Mouse (Mus musculus): ENCODE measurements at regions not wholly inside any gene's neighbourhood (a gene's known extent, or its start where the extent isn't known, plus 50 kb on each side); places are given as distances from the start of the nearest gene placed in this dataset.

DNA sequence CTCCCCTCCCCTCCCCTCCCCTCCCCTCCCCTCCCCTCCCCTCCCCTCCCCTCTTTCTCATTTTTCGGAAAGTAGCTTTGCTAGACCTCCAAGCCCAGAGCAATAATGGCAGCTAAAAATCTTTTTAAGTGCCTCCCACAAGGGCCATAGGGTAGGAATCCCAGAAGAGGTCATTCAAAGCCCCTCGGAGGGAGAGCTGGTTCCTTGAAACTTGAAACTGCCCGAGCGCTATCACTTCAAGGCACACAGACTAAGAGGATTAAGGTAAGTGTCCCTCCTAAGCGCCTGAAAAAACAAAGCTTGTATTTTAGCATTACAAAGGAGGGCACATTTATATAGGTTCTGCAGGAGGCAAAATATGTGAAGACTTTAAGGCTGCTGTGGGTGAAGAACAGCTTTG lies 141.2 kb upstream of the Irx5 start:
- intact Hi-C loops (cut with DNase I; ENCODE audit: low total_unique reads): no loop called here
- no peak for DNase-seq

DNA sequence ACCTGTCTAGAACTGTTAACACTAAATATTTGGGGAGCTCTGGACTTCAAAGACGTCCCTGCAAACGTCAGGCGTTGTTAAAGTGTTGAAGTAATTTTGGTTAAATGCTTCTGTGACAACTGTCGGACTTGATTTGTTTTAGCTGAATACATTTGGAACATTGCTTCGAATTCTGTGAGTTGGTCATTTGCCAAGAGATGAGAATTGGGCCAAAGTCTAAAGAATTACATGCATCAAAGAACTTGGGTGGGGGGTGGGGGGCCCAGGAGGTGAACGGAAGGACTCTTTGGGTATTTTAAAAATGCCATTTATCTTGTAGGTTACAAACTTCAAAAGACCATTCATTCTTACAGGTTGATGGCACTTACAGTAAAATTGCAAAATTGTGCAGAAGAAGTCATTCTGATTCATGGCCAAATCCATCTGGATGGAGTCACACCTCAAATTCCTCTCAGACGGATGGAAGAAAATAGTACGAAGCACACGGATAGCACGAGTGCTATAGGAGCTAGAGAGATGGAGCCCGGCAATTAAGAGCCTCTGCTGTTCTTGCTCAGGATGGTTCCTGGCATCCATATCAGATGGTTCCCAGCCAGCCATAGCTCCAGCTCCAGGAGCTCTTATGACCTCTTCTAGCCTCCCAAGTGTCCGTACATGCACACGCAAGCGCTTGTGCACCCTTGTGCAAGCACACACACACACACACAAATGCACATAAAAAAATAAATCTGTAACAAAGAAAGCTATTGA lies 144.5 kb upstream of the Irx5 start:
- DNase-seq: no peak
- intact Hi-C loops (cut with DNase I; ENCODE audit: low total_unique reads): no loop called here

DNA sequence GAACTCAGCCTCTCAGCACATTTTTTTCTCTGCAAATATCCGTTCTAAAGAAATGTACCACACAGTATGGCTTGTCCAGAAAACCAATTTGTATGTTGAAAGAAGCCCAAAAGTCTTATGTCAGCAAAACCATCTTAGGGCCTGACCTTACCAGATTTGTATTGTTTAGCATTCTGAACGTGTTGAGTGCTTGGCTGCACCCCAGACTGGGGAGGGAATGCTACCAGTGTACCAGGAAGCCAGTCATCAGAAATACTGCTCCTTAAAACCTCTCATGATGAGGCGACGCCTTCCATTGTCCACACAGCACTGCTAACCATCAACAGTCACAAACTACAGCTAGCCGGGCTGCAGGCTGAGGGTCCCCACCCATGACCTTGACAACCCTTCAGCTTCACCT lies 148.3 kb upstream of the Irx5 start:
- DNase-seq: no peak
- intact Hi-C loops (cut with DNase I; ENCODE audit: low total_unique reads): no loop called here

DNA sequence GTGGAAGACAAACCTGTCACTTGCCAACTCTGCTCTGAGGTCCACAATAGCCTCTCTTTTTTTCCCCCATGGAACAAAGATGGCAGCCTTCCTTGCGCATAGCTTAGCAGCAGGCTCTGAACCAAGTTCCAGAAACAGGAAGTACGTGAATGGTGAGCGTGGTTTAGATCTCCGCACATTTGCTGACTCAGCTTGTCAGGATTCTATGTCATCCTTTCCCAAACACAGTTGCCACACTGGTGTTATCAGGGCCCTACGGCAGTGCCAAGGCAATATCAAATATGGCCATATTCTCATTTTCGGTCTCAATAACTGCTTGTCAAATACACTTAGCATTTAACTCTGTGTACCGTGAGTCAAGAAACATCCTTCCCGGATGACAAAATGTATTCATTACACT lies 161.8 kb upstream of the Irx5 start:
- intact Hi-C loops (cut with DNase I; ENCODE audit: low total_unique reads): no loop called here
- DNase-seq: no peak

DNA sequence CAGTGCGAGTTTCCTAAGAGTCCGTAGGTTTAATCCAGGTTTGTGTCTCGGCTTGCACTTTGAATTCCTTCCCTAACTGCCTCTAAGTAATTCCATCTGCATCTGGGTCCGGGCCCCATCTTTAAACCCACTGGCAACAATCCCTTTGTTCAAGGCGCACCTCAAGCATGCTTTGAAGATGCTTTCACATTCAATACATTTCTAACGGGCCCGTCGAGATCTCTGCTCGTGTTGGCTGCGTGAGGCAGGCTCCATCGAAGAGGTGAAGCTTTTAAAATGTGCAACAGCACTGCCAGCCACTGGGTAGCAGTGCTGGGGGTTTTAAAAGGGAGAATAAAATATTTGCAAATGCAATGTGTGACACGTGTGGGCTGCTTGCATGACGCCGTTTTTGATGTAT lies 163.4 kb upstream of the Irx5 start:
- intact Hi-C loops (cut with DNase I; ENCODE audit: low total_unique reads): no loop called here
- no peak for DNase-seq

DNA sequence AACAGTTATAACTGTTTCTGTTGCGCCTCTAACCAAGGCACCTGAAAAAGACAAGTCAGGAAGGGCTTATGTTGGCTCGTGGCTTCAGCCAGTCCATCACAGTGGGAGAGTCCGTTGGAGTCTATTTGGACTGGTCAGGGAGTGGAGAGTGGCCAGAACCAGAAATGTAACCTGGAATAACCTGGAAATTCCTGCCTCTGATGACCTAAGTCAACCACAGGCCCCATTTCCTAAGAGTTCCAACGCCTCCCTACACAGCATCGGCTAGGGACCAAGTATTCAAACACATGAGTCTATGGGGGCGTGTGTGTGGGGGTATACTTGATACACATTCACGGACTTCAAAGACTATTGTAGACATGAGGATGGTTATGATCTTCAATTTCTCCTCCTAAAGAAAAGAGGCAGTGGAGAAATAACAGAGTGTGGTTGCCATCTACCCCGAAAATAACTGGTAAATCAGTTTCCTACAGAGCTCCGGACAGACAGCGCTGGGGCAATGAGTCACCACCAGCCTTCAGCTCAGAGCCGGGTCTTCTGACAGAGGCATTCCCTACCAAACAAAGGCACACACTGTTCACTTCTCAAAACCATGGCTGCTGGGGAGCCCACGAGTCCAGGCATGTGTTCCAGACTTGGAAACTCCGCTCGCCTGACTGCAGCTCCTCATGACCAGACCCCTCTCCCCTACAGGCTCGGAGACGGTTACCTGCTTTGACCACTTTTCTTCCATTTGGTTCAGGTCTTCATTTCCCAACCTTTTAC lies 167.0 kb upstream of the Irx5 start:
- intact Hi-C loops (cut with DNase I; ENCODE audit: low total_unique reads): no loop called here
- no peak for DNase-seq

DNA sequence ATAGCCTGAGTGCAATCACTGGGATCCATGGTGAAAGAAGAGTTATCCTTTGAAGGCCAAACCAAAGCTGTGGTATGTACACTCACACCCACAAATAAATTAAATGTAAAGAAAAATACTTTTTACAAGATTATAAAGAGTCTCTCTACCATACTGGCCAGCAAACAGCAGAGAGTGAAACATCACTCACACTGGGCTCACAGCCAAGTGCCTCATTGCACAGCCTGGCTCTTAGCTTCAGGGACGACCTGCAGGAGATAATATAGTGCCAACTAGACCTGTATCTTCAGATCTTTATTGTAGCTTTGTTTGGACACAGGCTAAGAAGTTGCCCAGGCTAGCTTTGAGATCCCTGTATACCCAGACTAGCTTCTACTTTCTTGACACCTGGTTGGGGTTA lies 174.1 kb upstream of the Irx5 start:
- intact Hi-C loops (cut with DNase I; ENCODE audit: low total_unique reads): no loop called here
- no peak for DNase-seq

DNA sequence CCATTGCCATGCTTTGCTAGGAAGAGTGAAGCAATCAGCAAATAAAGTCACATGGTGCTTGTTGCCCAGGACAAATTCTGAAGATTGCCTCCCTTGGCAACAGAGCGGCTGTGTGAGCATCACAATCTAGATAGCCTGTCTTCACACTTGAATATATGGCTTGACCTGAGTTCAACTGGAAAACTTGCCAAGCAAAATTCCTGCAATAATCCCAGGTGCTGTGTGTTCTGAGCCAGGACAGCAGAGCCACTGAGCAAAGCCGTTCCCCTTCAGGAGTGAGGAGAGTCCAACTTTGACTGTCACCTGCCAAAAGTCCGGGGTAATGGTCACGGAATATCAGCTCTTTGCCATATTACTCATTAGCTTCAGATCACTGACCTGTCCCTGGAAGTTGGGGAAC lies 176.8 kb upstream of the Irx5 start:
- intact Hi-C loops (cut with DNase I; ENCODE audit: low total_unique reads): no loop called here
- DNase-seq: no peak

DNA sequence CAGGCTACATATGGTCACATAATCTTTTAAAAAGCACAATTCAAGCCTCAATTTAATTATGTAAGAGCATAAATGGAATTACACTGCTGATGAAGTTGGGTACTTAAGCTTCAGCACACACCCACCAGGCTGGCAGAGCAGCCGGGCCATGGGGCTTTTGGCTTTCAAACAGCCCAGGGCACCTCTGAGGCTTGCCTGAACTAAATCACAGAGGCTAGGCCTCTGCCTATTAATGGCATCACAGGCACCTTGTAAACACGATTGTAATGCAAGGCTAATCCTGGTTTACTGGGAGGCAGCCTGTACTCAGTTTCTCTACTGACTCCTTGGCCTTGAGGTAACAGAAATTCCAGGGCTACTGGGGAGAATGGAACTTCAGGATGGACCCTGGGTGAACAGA lies 178.1 kb upstream of the Irx5 start:
- DNase-seq: no peak
- intact Hi-C loops (cut with DNase I; ENCODE audit: low total_unique reads): no loop called here

DNA sequence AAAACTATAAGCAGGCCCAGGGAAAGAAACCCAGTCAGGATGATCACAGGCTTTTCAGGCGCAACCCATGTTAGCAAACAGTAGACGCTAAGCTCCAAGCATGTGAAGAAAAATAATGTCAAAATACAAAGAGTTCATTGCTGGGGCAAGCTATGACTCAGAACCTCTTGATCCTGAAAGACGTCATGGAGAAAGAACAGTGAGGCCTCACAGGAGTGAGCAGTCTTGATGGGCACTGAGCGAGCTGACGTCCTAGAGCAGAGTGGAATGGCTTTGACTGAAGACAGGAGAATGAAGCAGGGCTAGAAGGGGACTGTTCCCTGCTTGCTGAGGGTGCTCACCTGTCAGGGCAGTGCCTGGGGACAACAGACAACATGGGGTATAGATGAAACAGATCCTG lies 181.3 kb upstream of the Irx5 start:
- no peak for DNase-seq
- intact Hi-C loops (cut with DNase I; ENCODE audit: low total_unique reads): no loop called here

DNA sequence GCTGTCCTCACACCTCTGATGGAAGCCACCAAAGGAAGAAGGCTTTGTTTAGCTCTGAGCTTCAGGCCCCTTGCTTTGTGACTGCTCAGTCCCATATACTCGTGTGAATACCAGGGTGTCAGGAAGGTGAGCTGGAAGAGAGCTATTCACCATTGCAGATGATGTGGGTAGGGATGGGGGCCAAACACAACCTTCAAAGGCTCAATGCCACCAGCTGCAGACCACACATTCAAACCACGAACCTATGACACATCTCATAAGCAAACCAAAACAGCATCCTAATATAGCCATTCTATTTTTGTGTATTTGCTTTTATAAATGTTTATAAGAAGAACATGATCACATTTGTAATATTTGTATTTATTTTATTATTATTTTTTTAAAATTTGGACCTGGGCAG lies 183.3 kb upstream of the Irx5 start:
- intact Hi-C loops (cut with DNase I; ENCODE audit: low total_unique reads): no loop called here
- no peak for DNase-seq

DNA sequence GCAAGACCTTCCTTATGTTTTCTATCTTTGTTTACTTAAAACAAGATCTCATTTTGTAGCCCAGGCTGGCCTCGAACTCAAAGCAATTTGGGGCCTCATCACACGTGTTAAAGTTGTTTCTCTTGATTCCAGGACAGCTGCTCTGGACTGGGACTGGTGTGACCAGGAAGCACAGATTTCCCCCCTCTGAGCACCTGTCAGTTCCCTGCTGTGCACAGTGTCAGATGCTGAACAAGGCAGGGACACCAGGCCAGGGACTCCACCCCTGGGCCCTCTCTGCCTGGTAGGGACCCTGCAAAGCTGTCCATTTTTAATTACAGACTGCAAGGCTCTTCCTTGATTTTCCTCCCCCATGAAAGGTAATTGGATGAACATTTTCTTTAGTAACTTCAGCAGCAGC lies 185.8 kb upstream of the Irx5 start:
- DNase-seq: no peak
- intact Hi-C loops (cut with DNase I; ENCODE audit: low total_unique reads): no loop called here

DNA sequence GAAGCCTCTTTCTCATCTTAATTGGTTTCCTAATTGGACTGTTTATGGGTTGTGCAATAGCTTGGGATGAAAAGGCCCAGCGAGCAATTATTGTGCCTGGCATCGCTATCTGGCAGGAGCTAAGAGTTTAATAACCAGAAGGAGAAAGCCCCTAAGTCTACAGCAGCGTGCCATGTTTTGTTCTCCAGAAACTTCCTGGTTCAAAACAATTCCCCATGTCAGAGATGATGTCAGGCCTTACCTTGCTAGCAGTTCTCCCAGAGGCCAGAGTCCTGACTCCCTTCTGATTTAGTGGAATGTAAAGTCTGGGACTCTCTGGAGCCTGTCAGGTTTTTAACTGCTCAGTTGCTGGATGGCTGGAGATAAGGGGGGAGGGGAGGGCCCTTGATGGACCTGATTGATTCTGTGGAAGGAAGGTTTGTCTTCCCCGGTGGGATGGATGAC lies 190.1 kb upstream of the Irx5 start:
- no peak for DNase-seq
- intact Hi-C loops (cut with DNase I; ENCODE audit: low total_unique reads): no loop called here

DNA sequence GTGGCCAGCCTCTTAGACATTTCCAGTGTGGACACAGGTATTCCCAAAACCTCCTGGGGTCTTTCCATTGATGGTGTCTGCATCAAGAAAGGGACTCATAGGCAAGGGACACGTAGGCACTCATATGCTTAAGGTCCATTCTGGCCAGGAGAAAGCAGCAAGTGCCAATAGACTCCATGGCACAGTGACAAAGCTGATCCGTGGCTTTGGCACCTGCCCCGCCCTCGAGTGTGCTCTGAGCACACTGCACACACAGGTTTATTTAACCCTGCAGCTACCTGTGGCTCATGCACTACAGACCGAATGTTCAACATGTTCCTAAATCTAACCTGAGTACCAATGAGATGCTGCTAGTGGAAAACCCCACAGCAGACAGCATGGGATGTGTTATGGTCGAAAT lies 192.1 kb upstream of the Irx5 start:
- intact Hi-C loops (cut with DNase I; ENCODE audit: low total_unique reads): no loop called here
- DNase-seq: no peak

DNA sequence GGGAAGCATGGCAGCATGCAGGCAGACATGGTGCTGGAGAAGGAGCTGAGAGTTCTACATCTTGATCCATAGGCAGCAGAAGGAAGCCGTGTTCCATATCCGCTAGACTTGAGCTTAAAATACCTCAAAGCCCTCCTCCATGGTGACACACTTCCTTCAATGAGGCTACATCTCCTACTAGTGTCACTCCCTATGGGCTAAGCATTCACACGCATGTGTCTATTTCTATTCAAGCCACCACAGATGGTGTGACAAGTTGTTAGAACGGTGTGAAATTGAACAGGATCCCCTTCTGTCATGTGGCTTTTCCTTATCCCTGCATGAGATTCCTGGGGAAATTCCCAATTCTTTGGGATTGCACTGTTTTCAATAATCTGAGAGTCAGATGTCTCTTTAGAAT lies 192.9 kb upstream of the Irx5 start:
- DNase-seq: no peak
- intact Hi-C loops (cut with DNase I; ENCODE audit: low total_unique reads): no loop called here

DNA sequence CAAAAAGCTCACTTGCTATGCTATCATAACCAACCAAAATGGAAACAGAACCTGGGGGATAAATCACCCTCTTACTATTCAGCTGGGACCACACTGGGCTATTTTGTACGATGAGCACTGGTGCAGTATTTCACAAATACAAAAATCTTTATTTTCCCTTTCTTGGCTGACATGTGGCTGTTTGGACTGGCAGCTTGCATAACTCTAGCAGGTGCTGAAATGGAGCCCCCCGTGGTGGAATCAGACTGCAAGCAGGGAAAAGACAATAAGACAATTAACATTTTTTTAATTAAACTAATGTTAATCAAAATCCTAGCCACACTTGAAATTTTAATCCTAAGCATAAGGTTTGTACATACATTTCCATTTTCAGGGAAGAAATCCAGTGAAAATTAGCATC lies 196.4 kb upstream of the Irx5 start:
- DNase-seq: no peak
- intact Hi-C loops (cut with DNase I; ENCODE audit: low total_unique reads): no loop called here

DNA sequence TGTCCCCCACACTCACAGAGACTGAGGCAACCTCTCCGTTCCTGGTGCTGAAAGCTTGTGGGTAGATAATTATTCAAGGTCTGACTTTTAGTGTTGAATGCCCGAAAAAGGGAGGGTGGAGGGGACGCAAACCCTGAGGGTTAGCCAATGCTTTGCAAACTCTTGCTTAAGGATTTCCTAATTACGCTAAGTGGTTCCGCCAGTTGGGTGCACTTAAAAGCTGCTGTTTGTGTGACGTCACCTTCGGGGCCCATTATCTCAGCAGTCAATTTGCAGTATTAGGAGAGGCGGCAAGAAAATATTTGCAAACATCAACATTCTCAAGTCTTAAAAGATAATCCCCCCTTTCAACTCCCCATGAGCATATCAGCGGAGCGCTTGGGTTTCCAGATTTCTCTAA lies 199.2 kb upstream of the Irx5 start:
- intact Hi-C loops (cut with DNase I; ENCODE audit: low total_unique reads): no loop called here
- no peak for DNase-seq

DNA sequence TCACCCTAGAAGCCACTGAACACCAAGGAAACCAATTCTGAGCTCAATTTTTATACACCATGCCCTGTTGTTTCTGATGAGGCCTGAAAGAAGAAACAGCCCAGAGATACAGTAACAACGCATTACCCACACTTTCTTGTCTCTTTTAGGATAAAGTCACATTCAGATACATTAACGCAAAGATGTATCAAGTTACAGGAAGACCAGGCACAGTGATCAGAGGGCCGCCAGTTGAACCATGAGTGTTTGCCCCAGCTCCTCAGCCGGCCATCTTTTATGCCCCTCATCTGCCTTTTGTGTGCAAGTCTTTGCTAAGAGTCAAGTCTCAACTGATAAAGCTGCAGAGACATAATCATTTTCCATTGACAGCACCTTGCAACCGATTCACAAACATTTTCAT lies 204.9 kb upstream of the Irx5 start:
- DNase-seq: no peak
- intact Hi-C loops (cut with DNase I; ENCODE audit: low total_unique reads): no loop called here

DNA sequence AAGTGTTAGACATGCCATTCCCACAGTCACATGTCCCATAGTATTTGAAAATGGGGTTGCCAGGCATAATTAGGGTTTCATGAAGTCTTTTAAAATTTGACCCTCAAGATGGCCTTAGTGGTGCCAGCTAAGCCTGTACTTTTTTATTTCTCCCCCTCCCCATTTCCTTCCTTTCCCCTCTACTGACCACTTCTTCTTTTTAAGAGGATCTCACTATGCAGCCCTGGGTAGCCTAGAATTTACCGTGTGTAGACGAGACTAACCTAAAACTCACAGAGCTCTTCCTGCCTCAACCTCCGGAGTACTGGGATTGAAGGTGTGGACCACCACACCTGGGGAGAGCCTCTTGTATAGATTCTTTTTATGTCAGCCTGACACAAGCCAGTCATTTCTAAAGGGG lies 209.8 kb upstream of the Irx5 start:
- DNase-seq: no peak
- intact Hi-C loops (cut with DNase I; ENCODE audit: low total_unique reads): no loop called here

DNA sequence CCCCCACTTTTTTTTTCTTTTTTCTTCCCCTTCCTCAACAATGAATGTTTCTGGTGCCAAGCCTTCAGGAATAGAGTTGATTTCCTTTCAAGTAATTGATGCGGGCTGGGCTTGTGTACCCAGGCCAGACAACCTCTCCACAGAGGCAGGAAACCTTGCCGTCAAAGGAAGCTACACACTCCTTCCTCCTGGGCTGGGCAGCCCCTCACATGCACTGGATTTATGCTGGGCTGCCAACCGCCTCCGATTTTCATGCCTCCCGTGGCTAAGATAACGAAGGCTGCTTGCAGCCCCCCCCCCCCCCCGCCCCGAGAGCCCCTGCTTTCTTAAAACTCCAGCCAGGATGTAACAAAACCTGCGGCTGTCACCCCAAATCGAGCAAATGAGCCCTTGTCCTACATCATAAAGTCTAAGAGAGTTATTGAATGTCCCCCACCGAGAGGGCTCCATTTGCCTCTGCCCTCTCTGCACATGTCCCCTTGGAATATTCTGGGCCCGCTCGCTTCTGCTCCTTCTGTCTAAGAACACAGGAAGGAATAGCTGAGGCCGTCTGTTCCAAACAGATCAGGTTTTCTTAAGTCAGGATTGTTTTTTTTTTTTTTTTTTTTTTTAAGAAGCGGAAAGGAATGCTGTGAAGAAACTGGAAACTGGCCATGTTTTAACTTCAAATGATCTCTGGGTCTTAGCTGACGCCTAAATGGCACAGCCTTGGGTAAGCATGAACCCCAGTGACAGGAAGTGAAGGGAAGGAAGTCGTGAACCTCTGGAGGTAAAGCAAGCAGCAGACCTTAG lies 220.1 kb upstream of the Irx5 start:
- no peak for DNase-seq
- intact Hi-C loops (cut with DNase I; ENCODE audit: low total_unique reads): loop anchor here (5.0 kb wide), 1 partner anchor 1520 kb away; no protein-coding TSS in a partner anchor

DNA sequence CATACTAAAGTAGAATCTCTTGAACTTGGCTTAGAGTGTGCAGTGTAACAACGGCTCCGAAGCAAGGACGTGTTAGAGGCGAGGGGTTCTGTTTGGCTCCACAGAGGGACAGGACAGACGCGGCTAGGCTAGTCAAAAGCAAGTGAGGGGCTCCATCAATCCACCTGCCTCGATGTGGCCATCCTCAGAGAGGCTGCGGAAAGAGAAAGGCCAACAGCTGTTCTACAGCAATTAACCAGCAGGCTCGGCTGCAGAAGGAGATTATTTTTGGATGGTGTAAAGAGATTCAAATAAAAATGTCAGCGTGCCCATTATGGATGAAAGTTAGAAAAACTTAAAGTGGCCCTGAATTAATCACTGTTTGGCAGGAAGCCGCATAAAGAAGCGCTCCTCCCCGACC lies 221.0 kb upstream of the Irx5 start:
- intact Hi-C loops (cut with DNase I; ENCODE audit: low total_unique reads): loop anchor here (5.0 kb wide), 1 partner anchor 1519 kb away; no protein-coding TSS in a partner anchor

More for the DNA sequence above, 221.0 kb upstream of the Irx5 start:
- no peak for DNase-seq

Measured in gastrocnemius, postnatal 14 days (tissue).